Mouse (Mus musculus) small intestine, adult 2 months (tissue): Measurements from ENCODE around the gene Gmpr.

Experiments
- CTCF ChIP-seq: fragments of 200-500 bp; IDR thresholded peaks from 2 replicates; pipeline ENCODE4 v1.5.1; 2012; ENCODE audit warnings: low read depth, mild to moderate bottlenecking, control low read depth, inconsistent platforms, low read length, moderate library complexity, mixed read lengths; ENCODE audit not compliant: insufficient replicate concordance, insufficient read length; ENCODE audit errors: extremely low read depth
- POLR2A ChIP-seq: fragments of 200-500 bp; IDR thresholded peaks from 2 replicates; pipeline ENCODE4 v1.6.1; 2012; ENCODE audit warnings: low read depth, mild to moderate bottlenecking, control low read depth, inconsistent platforms, low read length, moderate library complexity

DNA sequence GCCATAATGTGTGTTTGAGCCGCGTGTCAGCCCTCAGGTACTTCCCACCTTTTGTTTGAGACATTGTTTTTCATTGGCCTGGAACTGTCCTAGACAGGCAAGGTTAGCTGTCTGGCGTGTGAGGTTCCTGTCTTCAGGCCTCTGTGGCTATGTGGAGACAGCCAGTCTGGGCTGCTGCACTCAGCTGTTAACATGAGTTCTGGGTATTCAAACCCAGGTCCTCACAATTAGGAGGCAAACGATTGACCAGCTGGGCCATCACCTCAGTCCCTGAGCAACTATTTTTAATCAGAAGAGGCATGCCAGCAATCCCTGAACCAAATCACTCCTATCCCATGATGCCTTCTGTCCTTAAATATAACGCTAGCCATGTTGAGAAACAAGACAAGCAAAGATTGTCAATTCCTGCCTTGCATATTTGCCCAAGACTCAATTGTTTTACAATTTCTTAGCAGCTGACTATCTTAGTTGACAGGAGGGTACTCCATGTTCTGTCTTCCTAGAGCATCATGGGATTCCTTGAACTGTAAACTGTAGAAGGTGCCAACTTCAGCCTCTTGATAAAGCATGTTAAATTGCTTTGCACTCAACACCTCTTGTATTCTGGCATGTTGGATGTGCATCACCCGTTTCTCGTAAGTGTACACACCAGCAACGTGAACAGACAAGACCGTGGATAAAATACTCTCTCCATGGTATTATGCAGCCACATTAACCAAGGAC is 28.6 kb downstream of the Gmpr start:
- TF ChIP-seq POLR2A = no peak
- TF ChIP-seq CTCF = no peak
